Mouse (Mus musculus) stomach, embryonic 16.5 days (tissue): ENCODE data around the gene BC049730. TPM values are rescaled to one million over a fixed set of nuclear protein-coding genes. Genes with fewer than 3 reads are reported as not detected.

Experiments used
- ATAC-seq: fragments of 200-750 bp; cut with Nextera tagmentation; 2 replicates; pipeline ENCODE4 v1.8.0; 2017; ENCODE audit warnings: moderate number of reproducible peaks, moderate TSS enrichment; ENCODE audit not compliant: insufficient read depth, low FRiP score
- H3K27ac ChIP-seq: fragments of 300-500 bp; sonication (generic); 2 replicates; pipeline ENCODE4 v1.5.1; 2014; ENCODE audit warnings: low read length
- H3K27me3 ChIP-seq: fragments of 300-500 bp; sonication (generic); 2 replicates; pipeline ENCODE4 v1.6.1; 2014; ENCODE audit warnings: low read length, control low read depth, mixed read lengths; ENCODE audit not compliant: control insufficient read depth, insufficient read depth
- H3K36me3 ChIP-seq: fragments of 300-500 bp; sonication (generic); 2 replicates; pipeline ENCODE4 v1.6.1; 2014; ENCODE audit warnings: low read length; ENCODE audit not compliant: control insufficient read depth, insufficient read depth
- H3K4me1 ChIP-seq: fragments of 300-500 bp; sonication (generic); 2 replicates; pipeline ENCODE4 v1.6.1; 2014; ENCODE audit warnings: low read length, control low read depth, mixed read lengths; ENCODE audit not compliant: control insufficient read depth, insufficient read depth
- H3K4me2 ChIP-seq: fragments of 300-500 bp; sonication (generic); 2 replicates; pipeline ENCODE4 v1.6.1; 2014; ENCODE audit warnings: low read depth, low read length, mixed read lengths
- H3K4me3 ChIP-seq: fragments of 300-500 bp; sonication (generic); replicated peaks from 2 replicates; pipeline ENCODE4 v1.5.1; 2014; ENCODE audit warnings: mild to moderate bottlenecking, low read length
- H3K9ac ChIP-seq: fragments of 300-500 bp; sonication (generic); 2 replicates; pipeline ENCODE4 v1.6.1; 2014; ENCODE audit warnings: low read length
- H3K9me3 ChIP-seq: fragments of 300-500 bp; sonication (generic); replicated peaks from 2 replicates; pipeline ENCODE4 v1.6.1; 2016; ENCODE audit warnings: low read length, control low read depth; ENCODE audit not compliant: control insufficient read depth
- WGBS: fragments of 180-500 bp; shearing (Covaris S2); extraction: QIAGEN DNeasy Blood & Tissue Kit; methylation state at CpG from one replicate; pipeline ENCODE4 v1.1.7; 2014; 5-methylcytosine and 5-hydroxymethylcytosine counted together
- polyA plus RNA-seq: library from polyadenylated mRNA; unstranded; fragments of >200 nt; fragmentation: Nextera tagmentation; extraction: Ambion mirVana; gene quantifications from 2 replicates; pipeline ENCODE4 v1.2.1, GENCODE M21; 2015

BC049730 gene
- polyA plus RNA-seq, 1 experiment from 2014 or later = not detected

DNA sequence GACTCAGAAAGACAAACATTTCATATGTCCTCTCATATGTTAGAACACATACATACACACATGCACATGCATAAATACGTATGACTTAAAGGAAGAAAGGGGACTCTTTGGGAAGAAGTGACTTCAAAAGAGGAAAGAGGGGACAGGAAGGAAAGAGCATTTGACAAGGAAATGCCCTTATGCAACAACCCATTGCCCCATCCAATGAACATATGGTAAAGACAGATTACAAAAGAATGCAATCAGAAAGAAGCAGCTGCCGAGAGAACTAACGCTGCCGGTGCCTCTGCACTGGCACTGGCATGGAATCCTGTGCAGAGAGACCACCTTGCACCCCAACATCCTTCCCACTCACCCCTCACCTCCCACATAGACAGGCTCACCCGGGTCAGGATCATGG, 44.4 kb downstream of the BC049730 start:
- Histone ChIP-seq H3K9ac (no peak overlapping the region), H3K27ac (no peak overlapping the region), H3K27me3 (no peaks in the 10 kb centered on the region), H3K4me3 (no peak overlapping the region), H3K4me1 (no peaks in the 10 kb centered on the region), H3K4me2 (no peak overlapping the region), H3K36me3 (no peaks in the 10 kb centered on the region), H3K9me3 (no peaks in the 10 kb centered on the region)
- WGBS = 54% methylated on average over 5 of the region's 5 CpGs
- ATAC-seq = no peak

DNA sequence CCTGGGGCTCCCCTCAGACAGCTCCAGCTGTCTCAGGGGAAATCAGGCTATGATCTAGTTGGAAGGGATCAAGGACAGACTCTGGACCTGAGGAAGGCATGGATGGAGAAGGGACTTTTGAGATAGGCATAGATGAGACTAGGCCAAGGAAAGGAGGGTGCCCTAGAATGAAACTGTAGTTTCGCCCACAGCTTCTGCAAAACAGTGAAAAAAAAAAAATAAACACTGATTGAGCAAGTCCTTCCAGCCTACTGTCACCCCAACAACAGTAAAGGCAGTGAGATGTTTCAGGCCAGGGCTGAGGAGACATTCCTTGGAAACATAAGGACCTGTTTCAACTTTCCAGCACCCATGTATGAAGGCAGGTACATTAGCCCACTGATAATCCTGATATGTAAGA, 49.5 kb downstream of the BC049730 start:
- H3K27ac ChIP-seq = no peak overlapping the region
- no peak overlapping the region for H3K4me3 ChIP-seq
- H3K9ac ChIP-seq = no peak overlapping the region
- H3K4me1 ChIP-seq = no peaks in the 10 kb centered on the region
- ATAC-seq = no peak
- H3K9me3 ChIP-seq = no peaks in the 10 kb centered on the region
- no peaks in the 10 kb centered on the region for H3K36me3 ChIP-seq
- H3K4me2 ChIP-seq = no peak overlapping the region
- WGBS = 77% methylated on average over 1 of the region's 1 CpGs
- H3K27me3 ChIP-seq = no peaks in the 10 kb centered on the region

DNA sequence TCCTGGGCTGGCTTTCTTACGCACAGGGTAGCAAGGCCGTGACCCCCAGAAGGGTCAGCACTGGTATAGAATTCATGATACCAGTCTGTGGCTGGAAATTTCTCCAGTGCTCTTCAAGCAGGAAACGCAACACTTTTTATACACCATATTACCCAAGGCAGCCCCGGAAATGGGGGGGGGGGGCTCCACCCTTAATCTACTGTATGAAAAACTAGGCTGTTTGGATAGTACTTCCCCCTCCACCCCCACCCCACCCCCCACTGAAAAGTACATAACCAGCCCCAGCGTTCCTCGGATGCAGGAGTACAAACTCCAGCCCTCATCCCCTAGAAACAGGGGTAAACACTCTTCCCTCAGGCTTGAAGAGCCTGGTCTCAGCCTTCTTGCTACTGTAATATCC, 51.2 kb downstream of the BC049730 start, which contains the start of gene Cd177:
TSS of gene Cd177 (minus strand) at position 101 of the 400 bp plus-strand sequence.
- H3K36me3 ChIP-seq = no peaks in the 10 kb centered on the region
- ATAC-seq = no peak
- H3K9ac ChIP-seq = no peak within 1 kb of the TSS
- no peak within 1 kb of the TSS for H3K4me3 ChIP-seq
- no peaks in the 10 kb centered on the region for H3K4me1 ChIP-seq
- no peak within 1 kb of the TSS for H3K4me2 ChIP-seq
- H3K27me3 ChIP-seq = no peaks in the 10 kb centered on the region
- WGBS = 54% methylated on average over 6 of the region's 6 CpGs
- H3K27ac ChIP-seq = no peak within 1 kb of the TSS
- no peaks in the 10 kb centered on the region for H3K9me3 ChIP-seq

DNA sequence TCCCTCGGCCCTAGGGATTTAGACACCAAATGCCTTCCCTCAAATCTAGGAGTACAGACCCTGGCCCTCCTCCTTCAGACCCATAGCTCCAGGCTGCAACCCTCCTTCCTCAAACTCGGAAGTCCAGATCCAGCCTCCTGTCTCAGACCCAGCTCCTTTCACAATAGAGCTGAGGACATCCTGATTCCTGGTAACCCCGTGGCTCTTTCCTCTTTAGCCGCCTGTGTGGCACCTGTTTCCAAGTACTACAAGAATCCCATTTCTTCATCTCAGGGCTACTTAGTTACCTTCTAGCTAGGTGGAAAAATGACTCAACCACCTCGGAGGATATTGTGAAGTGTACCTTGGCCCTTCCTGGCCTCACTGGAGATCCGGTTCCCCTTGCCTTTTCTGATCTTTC, 52.1 kb downstream of the BC049730 start:
- Histone ChIP-seq H3K4me1 (no peaks in the 10 kb centered on the region), H3K4me2 (no peak overlapping the region), H3K36me3 (no peaks in the 10 kb centered on the region), H3K27ac (no peak overlapping the region), H3K9me3 (no peaks in the 10 kb centered on the region), H3K9ac (no peak overlapping the region), H3K27me3 (no peaks in the 10 kb centered on the region), H3K4me3 (no peak overlapping the region)
- WGBS = 56% methylated on average over 6 of the region's 6 CpGs
- ATAC-seq = 0 out of 2 replicates have a peak, but pooled peaks have one; percentile 29

DNA sequence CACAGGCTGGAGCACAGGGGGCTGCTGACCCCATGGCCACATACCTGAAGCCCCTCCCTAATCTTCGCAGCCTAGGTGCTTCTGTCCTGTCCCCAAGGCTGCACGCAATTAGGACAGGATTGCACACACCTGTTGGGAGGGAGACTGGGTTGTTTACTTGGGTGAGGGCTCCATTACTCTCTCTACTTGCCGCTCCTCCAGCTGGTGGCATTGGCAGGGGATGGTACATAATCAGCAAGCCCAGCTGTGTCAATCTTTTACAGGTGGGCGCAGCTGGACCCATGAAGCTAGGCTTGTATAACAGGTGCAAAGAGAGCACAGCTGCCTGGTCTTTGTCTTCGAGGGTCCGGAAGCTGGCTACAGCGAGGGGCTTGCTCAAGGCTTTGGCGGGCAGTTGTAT, 53.5 kb downstream of the BC049730 start:
- Histone ChIP-seq H3K27ac (no peak overlapping the region), H3K9ac (no peak overlapping the region), H3K4me3 (no peak overlapping the region), H3K9me3 (no peaks in the 10 kb centered on the region), H3K4me2 (no peak overlapping the region), H3K27me3 (no peaks in the 10 kb centered on the region), H3K36me3 (no peaks in the 10 kb centered on the region), H3K4me1 (no peaks in the 10 kb centered on the region)
- WGBS = 71% methylated on average over 8 of the region's 8 CpGs
- no peak for ATAC-seq

Other genes starting within 250 kb of the BC049730 start
- 13.3 and 15.4 TPM in 2 replicates for gene Plaur, start 246.8 kb upstream of the BC049730 start, polyA plus RNA-seq
- gene Cadm4, start 227.2 kb upstream of the BC049730 start, polyA plus RNA-seq = 4.4 TPM in 2 replicates
- 22.3 and 24.6 TPM in 2 replicates for gene Zfp428, start 202.2 kb upstream of the BC049730 start, polyA plus RNA-seq
- 0.19 and 0.30 TPM in 2 replicates for gene AC161166.1, start 196.8 kb upstream of the BC049730 start, polyA plus RNA-seq
- gene Irgq, start 178.6 kb upstream of the BC049730 start, polyA plus RNA-seq = 5.5 and 5.6 TPM in 2 replicates
- 16.4 and 26.0 TPM in 2 replicates for gene Pinlyp, start 163.1 kb upstream of the BC049730 start, polyA plus RNA-seq
- gene Xrcc1, start 163.0 kb upstream of the BC049730 start, polyA plus RNA-seq = 91.4 and 114 TPM in 2 replicates
- gene Ethe1, start 121.7 kb upstream of the BC049730 start, polyA plus RNA-seq = 35.6 and 43.4 TPM in 2 replicates
- 3.5 and 4.0 TPM in 2 replicates for gene Zfp575, start 121.6 kb upstream of the BC049730 start, polyA plus RNA-seq
- 0.70 and 0.72 TPM in 2 replicates for gene Phldb3, start 98.5 kb upstream of the BC049730 start, polyA plus RNA-seq
- 95.4 and 131 TPM in 2 replicates for gene Lypd3, start 72.7 kb upstream of the BC049730 start, polyA plus RNA-seq
- not detected in 2 replicates for gene Tex101, start 32.6 kb upstream of the BC049730 start, polyA plus RNA-seq
- gene Gm4763, start 17.7 kb downstream of the BC049730 start, polyA plus RNA-seq = not detected in 2 replicates
- 5.2 and 6.8 TPM in 2 replicates for gene Cd177, start 51.1 kb downstream of the BC049730 start, polyA plus RNA-seq
- gene Ceacam10, start 68.0 kb downstream of the BC049730 start, polyA plus RNA-seq = 1.2 and 1.4 TPM in 2 replicates
- gene Gm9844, start 153.0 kb downstream of the BC049730 start, polyA plus RNA-seq = 11.4 and 20.6 TPM in 2 replicates
- gene Lypd4, start 160.7 kb downstream of the BC049730 start, polyA plus RNA-seq = not detected in 2 replicates
- not detected in 2 replicates for gene Dmrtc2, start 160.8 kb downstream of the BC049730 start, polyA plus RNA-seq
- gene Rps19, start 175.1 kb downstream of the BC049730 start, polyA plus RNA-seq = 2,107 and 2,375 TPM in 2 replicates
- 2.0 and 2.3 TPM in 2 replicates for gene Cd79a, start 188.1 kb downstream of the BC049730 start, polyA plus RNA-seq
- gene Arhgef1, start 193.7 kb downstream of the BC049730 start, polyA plus RNA-seq = 67.2 and 73.5 TPM in 2 replicates
- not detected in 2 replicates for gene Gm4881, start 235.3 kb downstream of the BC049730 start, polyA plus RNA-seq